Mouse (Mus musculus) lung, adult 2 months (tissue): Measurements from ENCODE around the gene Usp39. TPM values are rescaled to one million over a fixed set of nuclear protein-coding genes. Genes with fewer than 3 reads are reported as not detected.

Experiments
- DNase-seq: peaks from one replicate; pipeline ENCODE4 v3.0.0; 2022
- H3K4me1 ChIP-seq: fragments of 200-500 bp; 2 replicates; pipeline ENCODE4 v1.6.1; 2011; ENCODE audit warnings: low read length; ENCODE audit not compliant: control insufficient read depth, insufficient read depth
- H3K4me3 ChIP-seq: fragments of 200-500 bp; replicated peaks from 2 replicates; pipeline ENCODE3; 2011; ENCODE audit warnings: low read depth, mild to moderate bottlenecking, control low read depth, low read length; ENCODE audit errors: extremely low read depth
- CTCF ChIP-seq: fragments of 200-500 bp; IDR thresholded peaks from 2 replicates; pipeline ENCODE4 v1.5.1; 2011; ENCODE audit warnings: mild to moderate bottlenecking, low read length, control low read depth; ENCODE audit not compliant: insufficient read depth
- POLR2A ChIP-seq: fragments of 200-500 bp; IDR thresholded peaks from 2 replicates; pipeline ENCODE4 v1.6.1; 2011; ENCODE audit warnings: low read depth, mild to moderate bottlenecking, control low read depth, low read length, borderline replicate concordance; ENCODE audit errors: extremely low read depth
- WGBS: fragments of 180-500 bp; shearing (Covaris S2); methylation state at CpG from one replicate; pipeline ENCODE4 v1.1.7; 2018; 5-methylcytosine and 5-hydroxymethylcytosine counted together
- polyA plus RNA-seq: library from polyadenylated mRNA; depleted of rRNA; stranded (reverse); fragments of >200 nt; gene quantifications from 2 replicates; pipeline ENCODE4 v1.2.3, GENCODE M21; 2012; rRNA removed

Gene Usp39
- 20.0 and 21.8 TPM in 2 replicates for polyA plus RNA-seq

DNA sequence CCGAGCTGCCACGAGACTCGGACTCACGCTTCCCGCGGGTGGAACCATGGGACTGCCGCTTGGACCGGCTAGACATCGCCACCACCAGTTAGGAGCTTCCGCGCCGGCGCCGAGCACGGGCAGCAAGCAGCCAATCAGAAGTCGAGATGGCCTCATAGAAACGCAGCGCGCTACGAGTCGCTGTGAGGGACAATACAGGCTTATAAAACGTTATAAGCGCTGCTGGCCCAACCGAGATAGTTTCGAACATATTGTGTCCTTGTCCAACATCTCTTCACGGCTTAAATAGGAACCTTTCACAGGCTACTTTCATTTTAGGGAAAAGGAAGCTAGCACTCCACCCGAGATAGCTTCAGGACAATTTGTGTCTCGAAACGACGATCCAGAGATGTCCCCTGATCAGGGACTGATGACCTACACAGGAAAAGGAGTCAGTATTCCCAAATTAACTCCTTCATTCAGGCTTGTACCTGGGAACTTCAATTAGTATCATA is at the start of gene Usp39:
TSS of gene Usp39 (minus strand) at position 111 of the 494 bp plus-strand sequence.
- DNase-seq, result peak; percentile 92
- H3K4me1 ChIP-seq, result peaks cover 14% of the 10 kb centered on the region
- TF ChIP-seq CTCF, result no peak
- peak; percentile 81 for TF ChIP-seq POLR2A
- peak within 1 kb of the TSS; percentile 68 for H3K4me3 ChIP-seq
- WGBS, result under 1% methylated on average over 30 of the region's 30 CpGs

DNA sequence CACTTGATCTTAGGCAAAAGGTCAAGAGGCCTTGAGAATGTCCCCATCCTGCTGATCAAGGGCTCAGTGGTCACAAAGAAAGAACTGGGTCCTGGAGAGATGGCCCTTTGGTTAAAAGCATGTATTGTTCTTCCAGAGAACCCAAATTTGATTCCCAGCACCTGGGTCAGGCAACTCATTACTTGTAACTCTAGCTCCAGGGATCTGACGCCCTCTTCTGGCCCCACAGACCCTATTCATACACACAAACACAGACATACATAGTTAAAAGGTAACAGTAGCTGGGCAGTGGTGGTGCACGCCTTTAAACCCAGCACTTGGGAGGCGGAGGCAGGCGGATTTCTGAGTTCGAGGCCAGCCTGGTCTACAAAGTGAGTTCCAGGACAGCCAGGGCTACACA is 47.4 kb upstream of the Usp39 start:
- TF ChIP-seq CTCF (no peak), POLR2A (no peak)
- Histone ChIP-seq H3K4me1 (peaks cover 10% of the 10 kb centered on the region), H3K4me3 (no peak overlapping the region)
- DNase-seq, result no peak
- WGBS, result 95% methylated on average over 5 of the region's 5 CpGs

DNA sequence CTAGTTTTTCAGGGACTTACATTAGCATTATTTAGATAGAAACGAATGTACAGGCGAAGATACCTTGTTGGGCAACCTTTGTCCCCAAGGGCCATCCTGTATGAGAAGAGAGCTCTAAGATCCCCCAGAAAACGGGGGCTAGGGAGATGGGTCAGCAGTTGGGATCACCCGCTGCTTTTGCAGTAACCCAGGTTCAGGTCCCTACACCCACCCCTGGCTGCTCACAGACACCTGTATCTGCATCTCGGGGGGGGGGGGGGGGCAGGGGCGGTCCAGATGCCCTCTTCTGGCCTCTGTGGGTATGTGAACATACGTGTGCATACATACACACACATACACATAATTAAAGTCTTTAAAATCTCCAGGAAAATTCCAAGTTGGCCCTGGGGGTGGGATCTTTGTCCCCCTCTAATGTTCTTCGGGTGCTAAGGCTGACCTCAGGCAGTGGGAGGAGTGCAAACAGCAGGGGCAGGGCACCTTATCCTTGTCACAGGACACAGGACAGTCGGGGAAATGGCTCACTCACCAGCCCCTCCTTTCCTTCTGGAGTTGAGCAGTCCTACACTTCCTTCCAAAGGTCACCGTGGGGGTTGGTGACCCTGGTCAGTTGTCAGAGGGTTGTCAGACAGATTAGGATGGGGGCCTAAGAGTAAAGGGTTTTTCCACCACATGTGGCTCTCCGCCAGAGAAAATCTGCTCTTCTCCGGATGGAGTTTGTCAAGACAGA is 46.0 kb upstream of the Usp39 start:
- 16% methylated on average over 12 of the region's 12 CpGs for WGBS
- peak overlapping the region; percentile 35 for H3K4me3 ChIP-seq
- peak; percentile 71 for DNase-seq

DNA sequence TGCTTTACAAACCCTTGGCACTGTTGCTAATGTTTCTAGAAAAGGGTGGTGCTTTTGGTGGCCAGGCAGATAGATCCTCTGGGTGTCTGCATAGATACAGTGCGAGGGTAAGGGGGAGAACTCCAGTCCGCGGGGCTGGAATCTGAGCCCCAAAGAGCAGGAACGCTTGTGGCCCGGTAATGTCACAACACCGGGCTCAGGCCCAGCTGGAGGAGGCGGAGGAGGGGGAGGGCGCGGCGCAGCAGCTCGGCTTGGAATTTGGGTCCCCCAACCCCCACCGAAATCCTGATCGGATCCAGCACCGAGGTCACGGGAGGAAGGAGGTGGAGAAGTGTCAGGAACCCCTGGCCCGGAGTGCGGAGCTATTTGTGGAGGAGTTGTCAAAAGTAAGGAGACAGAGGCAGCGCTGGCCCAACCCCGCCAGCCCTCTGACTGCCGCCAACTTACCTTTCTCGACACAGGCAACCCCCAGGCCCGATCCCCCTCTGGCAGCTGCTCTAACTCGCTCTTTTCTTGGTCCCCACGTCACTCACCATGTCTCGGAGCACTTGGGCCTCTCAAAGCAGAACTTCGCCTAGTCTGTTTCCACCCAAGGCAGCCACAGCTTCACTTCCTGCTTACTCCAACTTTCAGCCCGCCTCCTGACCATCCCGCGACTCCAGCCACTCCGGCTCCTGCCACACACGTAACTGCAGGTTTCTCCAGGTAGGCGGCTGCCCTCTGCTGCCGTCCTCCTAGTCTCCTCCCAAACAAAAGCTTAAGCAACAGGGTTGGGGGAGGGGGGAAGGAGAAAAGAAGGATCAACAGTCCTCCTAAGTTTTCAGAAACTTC is 45.2 kb upstream of the Usp39 start, which contains the start of gene Vamp8:
TSS of gene Vamp8 (minus strand) at position 763 of the 831 bp plus-strand sequence.
- peak; percentile 87 for DNase-seq
- WGBS, result under 1% methylated on average over 33 of the region's 33 CpGs

More for the DNA sequence above, 46.0 kb upstream of the Usp39 start:
- peaks cover 10% of the 10 kb centered on the region for H3K4me1 ChIP-seq
- TF ChIP-seq CTCF, result no peak
- peak; percentile 50; the same call in 1 of the 2 replicates for TF ChIP-seq POLR2A

DNA sequence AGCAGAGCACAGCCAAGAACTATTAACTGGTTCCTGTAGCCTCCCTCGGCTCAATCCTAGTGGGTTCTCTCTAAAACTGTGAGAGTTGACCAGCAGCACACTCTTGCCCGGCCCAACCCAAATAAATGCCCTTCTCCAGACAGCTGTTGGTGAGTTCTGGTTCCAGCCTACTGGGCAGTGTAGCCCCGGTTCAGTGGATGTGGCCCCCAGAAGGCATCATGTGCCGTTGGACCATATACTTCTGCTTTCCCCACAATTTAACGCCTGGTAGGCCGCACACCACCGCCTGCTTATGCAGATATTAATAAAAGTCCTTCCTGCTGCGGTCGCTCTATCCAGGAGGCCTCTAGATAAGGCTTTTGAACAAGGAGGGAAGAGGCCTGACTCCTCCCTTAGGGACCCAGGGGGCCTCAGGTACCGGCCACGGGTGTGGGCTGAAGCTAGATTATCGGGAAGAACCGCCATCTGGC is 44.5 kb upstream of the Usp39 start:
- Histone ChIP-seq H3K4me3 (peak overlapping the region; percentile 93), H3K4me1 (peaks cover 10% of the 10 kb centered on the region)
- TF ChIP-seq POLR2A, result 0 out of 2 replicates have a peak, but pooled peaks have one; percentile 5
- TF ChIP-seq CTCF, result no peak
- DNase-seq, result no peak
- WGBS, result 2% methylated on average over 13 of the region's 13 CpGs

More for the DNA sequence above, 45.2 kb upstream of the Usp39 start, which contains the start of gene Vamp8:
- peak within 1 kb of the TSS; percentile 93 for H3K4me3 ChIP-seq
- peaks cover 10% of the 10 kb centered on the region for H3K4me1 ChIP-seq
- TF ChIP-seq POLR2A, result peak; percentile 82; the same call in 1 of the 2 replicates
- no peak for TF ChIP-seq CTCF

DNA sequence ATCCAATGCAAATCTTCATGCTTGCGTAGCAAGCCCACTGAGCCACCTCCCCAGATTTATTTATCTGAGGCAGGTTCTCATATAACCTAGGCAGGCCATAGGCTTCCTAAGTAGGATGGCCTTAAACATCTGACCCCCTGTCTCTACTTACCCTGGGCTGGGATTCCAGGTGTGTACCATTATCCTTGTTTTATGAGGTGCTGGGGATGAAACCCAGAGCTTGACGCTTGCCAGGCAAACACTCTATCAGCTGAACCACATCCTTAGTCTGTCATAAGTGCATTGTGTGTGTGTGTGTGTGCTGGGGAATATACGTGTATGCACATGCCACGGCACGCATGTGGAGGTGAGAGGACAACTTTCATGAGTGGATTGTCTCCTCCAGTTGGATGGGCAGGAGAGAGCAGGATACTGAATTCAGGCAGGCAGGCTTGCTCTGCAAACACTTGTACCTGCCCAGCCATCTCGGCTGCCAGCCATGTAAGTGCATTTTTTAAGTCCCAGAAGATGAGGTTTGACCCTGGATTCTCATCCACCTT is 43.9 kb upstream of the Usp39 start:
- WGBS, result 58% methylated on average over 6 of the region's 6 CpGs
- DNase-seq, result no peak
- H3K4me3 ChIP-seq, result peak overlapping the region; percentile 50
- no peak for TF ChIP-seq POLR2A
- TF ChIP-seq CTCF, result no peak
- H3K4me1 ChIP-seq, result peaks cover 8% of the 10 kb centered on the region

DNA sequence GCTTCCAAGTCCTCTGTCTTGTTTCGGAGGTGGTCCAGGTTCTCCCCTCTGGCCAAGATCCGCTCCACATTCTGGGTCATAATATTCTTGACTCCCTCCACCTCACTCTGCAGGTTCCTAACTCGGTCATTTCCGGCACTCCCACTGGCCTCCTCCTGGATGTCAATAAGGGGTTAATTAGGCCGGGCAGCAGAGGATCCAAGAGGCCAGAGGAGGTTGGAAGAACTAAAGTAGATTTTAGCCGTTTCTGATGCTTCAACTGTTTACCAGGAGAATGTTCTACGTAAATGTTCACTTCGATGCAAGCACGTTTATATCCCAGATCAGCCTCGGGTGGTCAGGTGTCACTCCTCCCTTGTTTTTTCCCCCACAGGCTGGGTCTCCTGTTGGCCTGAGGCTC is 43.3 kb upstream of the Usp39 start:
- TF ChIP-seq POLR2A (no peak), CTCF (no peak)
- 59% methylated on average over 10 of the region's 10 CpGs for WGBS
- peaks cover 8% of the 10 kb centered on the region for H3K4me1 ChIP-seq
- DNase-seq, result no peak
- H3K4me3 ChIP-seq, result no peak overlapping the region

DNA sequence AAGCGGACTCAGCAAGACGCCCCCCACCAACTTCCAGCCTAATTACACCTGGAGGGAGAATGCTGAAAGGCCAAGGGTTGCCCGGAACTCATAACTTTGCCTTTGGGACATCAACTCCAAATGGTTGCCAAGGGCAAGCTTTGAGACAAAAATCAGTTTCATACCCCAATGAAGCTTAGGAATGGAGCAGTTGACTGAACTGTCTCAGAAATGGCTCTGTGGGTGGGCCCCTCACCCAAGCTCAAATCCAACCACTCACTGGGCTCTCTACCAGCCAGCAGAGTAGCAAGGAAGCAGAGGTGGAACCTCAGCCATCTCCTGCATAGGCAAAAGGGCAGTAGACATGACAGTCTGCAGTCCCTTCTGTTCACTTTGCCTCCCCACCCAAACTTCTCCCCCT is 42.8 kb upstream of the Usp39 start:
- 84% methylated on average over 3 of the region's 3 CpGs for WGBS
- TF ChIP-seq POLR2A (no peak), CTCF (no peak)

DNA sequence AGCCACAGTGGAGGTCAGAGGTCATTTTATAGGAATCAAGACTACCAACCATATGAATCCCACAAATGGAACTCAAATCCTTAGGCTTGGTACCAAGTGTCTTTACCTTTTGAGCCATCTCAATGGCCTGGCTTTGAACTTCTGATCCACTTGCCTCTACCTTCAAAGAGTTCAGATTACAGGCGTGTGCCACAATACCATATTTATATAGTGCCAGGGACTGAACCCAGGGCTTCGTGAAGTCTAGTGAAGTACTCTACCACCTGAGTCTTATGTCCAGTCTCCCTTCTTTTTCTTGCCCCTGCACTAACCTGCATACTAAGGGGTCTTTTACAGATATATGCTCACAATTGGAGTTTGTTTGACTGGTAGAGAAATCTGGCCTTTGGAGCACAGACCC is 41.6 kb upstream of the Usp39 start:
- H3K4me3 ChIP-seq, result no peak overlapping the region
- TF ChIP-seq CTCF (no peak), POLR2A (no peak)
- WGBS, result 91% methylated on average over 2 of the region's 2 CpGs
- peaks cover 6% of the 10 kb centered on the region for H3K4me1 ChIP-seq
- DNase-seq, result no peak

More for the DNA sequence above, 42.8 kb upstream of the Usp39 start:
- no peak for DNase-seq
- Histone ChIP-seq H3K4me1 (peaks cover 8% of the 10 kb centered on the region), H3K4me3 (no peak overlapping the region)

DNA sequence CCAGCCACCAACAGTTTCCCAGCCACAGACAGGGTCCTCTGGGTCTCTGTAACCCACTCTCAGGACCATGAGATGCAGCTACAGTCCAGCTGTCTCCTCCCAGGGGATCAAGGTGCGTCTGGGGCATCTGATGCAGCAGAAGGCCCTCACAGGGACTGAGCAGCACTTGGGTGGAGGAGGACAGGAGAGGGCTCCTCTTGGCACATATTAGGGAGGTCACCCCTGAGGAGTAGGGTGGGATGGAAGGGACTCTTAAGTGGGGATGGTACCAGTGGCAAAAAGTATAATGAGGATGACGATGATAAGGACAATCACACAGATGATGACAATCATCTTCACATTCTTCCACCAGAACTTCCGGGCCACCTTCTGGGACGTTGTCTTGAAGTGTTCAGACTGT is 40.3 kb upstream of the Usp39 start:
- WGBS, result 72% methylated on average over 4 of the region's 4 CpGs
- H3K4me3 ChIP-seq, result no peak overlapping the region
- TF ChIP-seq CTCF, result no peak
- TF ChIP-seq POLR2A, result no peak
- no peak for DNase-seq
- peaks cover 6% of the 10 kb centered on the region for H3K4me1 ChIP-seq
